Mouse (Mus musculus): ENCODE results near the gene Smyd3. TPM values are rescaled to one million over a fixed set of nuclear protein-coding genes. Genes with fewer than 3 reads are reported as not detected.

Gene Smyd3
- total RNA-seq, 1 experiment from 2014 or later = 39.5 TPM

DNA sequence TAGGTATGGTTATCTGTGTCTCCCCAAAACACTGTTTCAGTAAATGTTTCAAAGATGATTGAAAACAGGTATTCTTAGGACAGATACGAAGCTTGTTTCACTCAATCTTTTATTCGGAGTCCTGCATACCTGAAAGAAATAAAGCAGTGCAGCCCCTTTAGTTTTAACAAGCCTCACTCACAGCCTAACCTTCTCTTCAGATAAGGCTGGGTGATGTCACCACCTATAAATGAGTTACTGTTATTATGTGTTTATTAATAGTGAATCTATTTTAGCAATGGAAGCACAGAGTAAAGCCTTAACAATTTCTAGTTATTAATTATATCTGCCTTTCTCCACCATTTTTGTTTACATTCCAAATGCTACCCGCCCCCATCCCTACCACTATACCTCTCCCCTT lies 228.1 kb downstream of the Smyd3 start:
- no peak for ATAC-seq (replicated peaks in 1 of 2; ENCODE audit: insufficient read depth in 1 of 2, low FRiP score in 2 of 2, low TSS enrichment in 1 of 2, low read depth in 1 of 2, poor library complexity in 2 of 2, severe bottlenecking in 2 of 2)

- ATAC-seq (replicated peaks in 1 of 2; ENCODE audit: insufficient read depth in 1 of 2, low FRiP score in 2 of 2, low TSS enrichment in 1 of 2, low read depth in 1 of 2, poor library complexity in 2 of 2, severe bottlenecking in 2 of 2) = no peak
Observed at GRCm38 (mm10) chr1:179286748-179287147, 231.1 kb downstream of the Smyd3 start.

DNA sequence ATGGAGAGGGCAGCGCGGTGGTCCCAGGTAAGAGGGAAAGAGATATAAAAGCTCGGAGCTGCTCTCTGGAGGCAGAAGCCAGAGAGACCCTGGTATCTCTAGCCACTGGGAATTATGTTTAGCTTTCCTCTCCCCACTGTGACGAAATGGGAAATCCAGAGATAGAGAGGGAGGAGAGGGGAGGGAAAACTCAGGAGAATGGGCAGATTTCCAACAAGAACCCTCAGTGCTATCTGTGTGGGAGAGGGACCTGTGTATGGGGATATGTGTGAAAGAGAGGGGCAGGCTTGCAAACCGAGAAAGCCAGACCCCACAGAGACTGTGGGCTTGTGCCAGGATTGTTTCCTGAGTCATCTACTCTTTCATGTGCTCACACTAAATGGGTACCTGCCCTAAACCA lies 235.0 kb downstream of the Smyd3 start:
- no peak for ATAC-seq (replicated peaks in 1 of 2; ENCODE audit: insufficient read depth in 1 of 2, low FRiP score in 2 of 2, low TSS enrichment in 1 of 2, low read depth in 1 of 2, poor library complexity in 2 of 2, severe bottlenecking in 2 of 2)

- no peak for ATAC-seq (replicated peaks in 1 of 2; ENCODE audit: insufficient read depth in 1 of 2, low FRiP score in 2 of 2, low TSS enrichment in 1 of 2, low read depth in 1 of 2, poor library complexity in 2 of 2, severe bottlenecking in 2 of 2)
Observed at GRCm38 (mm10) chr1:179281401-179282121, 236.3 kb downstream of the Smyd3 start.

GRCm38 (mm10) chr1:179279116-179279515 lies 238.7 kb downstream of the Smyd3 start:
- no peak for ATAC-seq (replicated peaks in 1 of 2; ENCODE audit: insufficient read depth in 1 of 2, low FRiP score in 2 of 2, low TSS enrichment in 1 of 2, low read depth in 1 of 2, poor library complexity in 2 of 2, severe bottlenecking in 2 of 2)

GRCm38 (mm10) chr1:179277346-179277745 lies 240.5 kb downstream of the Smyd3 start:
- no peak for ATAC-seq (replicated peaks in 1 of 2; ENCODE audit: insufficient read depth in 1 of 2, low FRiP score in 2 of 2, low TSS enrichment in 1 of 2, low read depth in 1 of 2, poor library complexity in 2 of 2, severe bottlenecking in 2 of 2)

DNA sequence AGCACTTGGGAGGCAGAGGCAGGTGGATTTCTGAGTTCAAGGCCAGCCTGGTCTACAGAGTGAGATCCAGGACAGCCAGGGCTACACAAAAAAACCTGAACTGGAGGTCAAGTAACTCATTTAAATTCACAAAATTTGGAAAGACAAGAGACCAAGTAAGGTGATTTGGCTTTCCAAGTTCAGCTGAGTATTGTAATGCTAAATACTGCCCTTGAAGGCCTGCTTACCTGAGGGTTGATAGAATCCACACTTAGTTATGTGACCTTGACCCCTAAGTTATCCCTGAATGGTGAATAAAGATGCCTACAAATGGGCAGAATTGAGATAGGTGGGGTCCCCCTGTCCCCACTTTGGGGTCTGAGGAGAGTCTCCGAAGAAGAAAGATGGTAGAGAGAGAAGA lies 241.0 kb downstream of the Smyd3 start:
- ATAC-seq (replicated peaks in 1 of 2; ENCODE audit: insufficient read depth in 1 of 2, low FRiP score in 2 of 2, low TSS enrichment in 1 of 2, low read depth in 1 of 2, poor library complexity in 2 of 2, severe bottlenecking in 2 of 2) = no peak

- no peak for ATAC-seq (replicated peaks in 1 of 2; ENCODE audit: insufficient read depth in 1 of 2, low FRiP score in 2 of 2, low TSS enrichment in 1 of 2, low read depth in 1 of 2, poor library complexity in 2 of 2, severe bottlenecking in 2 of 2)
Observed at GRCm38 (mm10) chr1:179272926-179273325, 244.9 kb downstream of the Smyd3 start.

- ATAC-seq (replicated peaks in 1 of 2; ENCODE audit: insufficient read depth in 1 of 2, low FRiP score in 2 of 2, low TSS enrichment in 1 of 2, low read depth in 1 of 2, poor library complexity in 2 of 2, severe bottlenecking in 2 of 2) = no peak
Observed at GRCm38 (mm10) chr1:179272351-179272750, 245.5 kb downstream of the Smyd3 start.

- ATAC-seq (replicated peaks in 1 of 2; ENCODE audit: insufficient read depth in 1 of 2, low FRiP score in 2 of 2, low TSS enrichment in 1 of 2, low read depth in 1 of 2, poor library complexity in 2 of 2, severe bottlenecking in 2 of 2) = no peak
Observed at GRCm38 (mm10) chr1:179266936-179267335, 250.9 kb downstream of the Smyd3 start.

DNA sequence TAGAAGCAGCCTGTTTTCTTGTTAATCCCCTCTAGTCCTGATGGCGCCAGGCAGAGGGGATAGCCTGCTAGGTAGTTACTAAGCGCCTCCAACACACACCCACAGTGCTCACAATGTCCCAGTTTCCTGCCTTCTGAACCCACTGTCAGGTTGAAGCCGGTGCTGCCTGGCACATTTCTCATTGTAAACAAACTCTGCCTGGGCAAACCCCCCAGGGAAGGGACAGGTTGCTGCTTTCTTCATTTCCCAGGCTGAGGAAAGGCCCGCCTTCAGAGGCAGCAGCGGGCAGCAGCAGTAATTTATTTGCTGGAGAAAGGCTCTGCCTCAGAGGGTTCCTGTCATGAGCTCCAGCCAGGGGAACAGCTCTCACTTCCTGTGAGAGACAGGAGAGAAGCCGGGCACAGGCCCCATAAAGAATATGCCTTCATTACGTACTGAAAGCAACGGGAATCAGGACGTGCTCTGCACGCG lies 256.3 kb downstream of the Smyd3 start:
- ATAC-seq (replicated peaks in 1 of 2; ENCODE audit: insufficient read depth in 1 of 2, low FRiP score in 2 of 2, low TSS enrichment in 1 of 2, low read depth in 1 of 2, poor library complexity in 2 of 2, severe bottlenecking in 2 of 2) = no peak

DNA sequence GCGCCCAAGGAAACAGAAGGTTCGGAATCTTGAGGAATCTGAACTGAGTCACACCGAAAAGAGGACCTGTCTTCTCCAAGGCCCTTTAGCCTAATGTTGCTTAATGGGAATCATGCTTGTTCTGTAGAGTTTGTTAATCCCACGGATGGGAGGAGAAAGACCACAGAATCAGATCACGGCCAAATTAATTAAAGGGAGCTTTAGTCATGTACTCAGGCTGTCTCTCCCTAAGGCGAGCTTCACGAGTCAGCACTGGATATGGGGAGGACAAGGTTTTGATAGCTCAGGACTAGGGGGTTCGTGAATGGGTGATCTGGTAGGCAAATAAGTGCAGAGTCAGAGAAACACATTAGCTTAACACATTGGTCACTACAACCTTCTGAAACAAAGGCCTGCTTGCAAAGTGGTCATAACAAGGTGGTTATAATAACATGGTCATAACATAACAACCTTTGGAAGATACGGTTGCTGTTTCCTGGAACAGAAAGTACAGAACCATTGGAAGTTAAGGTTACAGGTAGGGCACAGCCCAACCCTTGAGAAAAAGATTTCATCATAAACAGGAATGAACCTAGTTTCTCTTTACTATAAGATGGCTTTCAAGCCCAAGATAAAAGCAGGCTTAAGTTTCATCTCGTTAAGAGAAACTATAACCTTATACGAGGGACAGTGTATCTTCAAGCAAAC lies 261.9 kb downstream of the Smyd3 start:
- ATAC-seq (replicated peaks in 1 of 2; ENCODE audit: insufficient read depth in 1 of 2, low FRiP score in 2 of 2, low TSS enrichment in 1 of 2, low read depth in 1 of 2, poor library complexity in 2 of 2, severe bottlenecking in 2 of 2) = no peak

- ATAC-seq (replicated peaks in 1 of 2; ENCODE audit: insufficient read depth in 1 of 2, low FRiP score in 2 of 2, low TSS enrichment in 1 of 2, low read depth in 1 of 2, poor library complexity in 2 of 2, severe bottlenecking in 2 of 2) = no peak
Observed at GRCm38 (mm10) chr1:179254531-179254930, 263.3 kb downstream of the Smyd3 start.

GRCm38 (mm10) chr1:179252611-179253010 lies 265.2 kb downstream of the Smyd3 start:
- no peak for ATAC-seq (replicated peaks in 1 of 2; ENCODE audit: insufficient read depth in 1 of 2, low FRiP score in 2 of 2, low TSS enrichment in 1 of 2, low read depth in 1 of 2, poor library complexity in 2 of 2, severe bottlenecking in 2 of 2)

- ATAC-seq (replicated peaks in 1 of 2; ENCODE audit: insufficient read depth in 1 of 2, low FRiP score in 2 of 2, low TSS enrichment in 1 of 2, low read depth in 1 of 2, poor library complexity in 2 of 2, severe bottlenecking in 2 of 2) = no peak
Observed at GRCm38 (mm10) chr1:179250388-179250787, 267.5 kb downstream of the Smyd3 start.

DNA sequence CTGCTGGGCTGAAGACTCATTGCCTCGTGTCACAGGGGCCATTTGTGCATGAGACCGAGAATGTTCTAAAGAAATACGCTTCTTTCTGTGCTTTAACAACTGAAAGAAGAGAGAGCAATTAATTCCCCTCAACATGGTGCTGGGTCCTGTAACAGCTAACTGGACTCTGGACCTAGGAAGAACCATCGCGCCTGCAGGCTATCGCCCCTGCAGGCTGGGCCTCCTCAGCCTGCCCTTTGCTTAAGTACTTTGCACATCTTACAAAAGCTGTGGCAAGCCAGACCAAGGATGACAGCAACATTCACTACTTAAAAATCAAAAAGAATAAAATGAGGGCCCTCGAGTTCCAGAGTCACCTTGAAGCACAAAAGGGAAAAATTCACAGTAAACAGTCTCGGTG lies 274.3 kb downstream of the Smyd3 start:
- ATAC-seq (replicated peaks in 1 of 2; ENCODE audit: insufficient read depth in 1 of 2, low FRiP score in 2 of 2, low TSS enrichment in 1 of 2, low read depth in 1 of 2, poor library complexity in 2 of 2, severe bottlenecking in 2 of 2) = no peak

DNA sequence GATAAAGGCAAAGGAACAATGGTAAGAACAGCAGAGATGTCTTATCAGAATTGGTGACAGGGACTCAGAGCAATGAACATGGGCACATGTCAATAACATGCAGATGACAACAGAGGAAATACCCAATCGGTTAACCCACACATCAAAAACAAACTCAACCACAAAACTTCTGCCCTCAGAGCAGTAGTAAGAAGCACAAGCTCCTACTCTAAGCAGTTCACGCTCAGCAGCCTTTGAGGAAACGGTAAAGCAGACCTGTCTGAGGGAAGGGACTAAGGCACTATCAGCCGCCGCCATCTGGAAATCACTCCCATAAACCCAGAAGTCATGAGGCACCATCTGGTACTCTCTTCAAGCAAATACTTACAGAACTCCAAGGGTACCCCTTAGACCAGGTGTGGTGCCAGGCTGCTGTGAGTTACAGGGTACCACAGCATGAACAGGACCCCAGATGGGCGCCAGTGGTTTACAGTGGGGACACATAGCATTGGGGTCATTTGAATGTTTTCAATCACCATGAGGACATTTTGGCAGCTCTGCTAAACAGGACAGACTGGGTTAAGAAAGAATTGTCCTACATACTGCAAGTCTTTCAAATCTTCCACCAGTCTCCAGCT lies 277.1 kb downstream of the Smyd3 start:
- no peak for ATAC-seq (replicated peaks in 1 of 2; ENCODE audit: insufficient read depth in 1 of 2, low FRiP score in 2 of 2, low TSS enrichment in 1 of 2, low read depth in 1 of 2, poor library complexity in 2 of 2, severe bottlenecking in 2 of 2)

- no peak for ATAC-seq (replicated peaks in 1 of 2; ENCODE audit: insufficient read depth in 1 of 2, low FRiP score in 2 of 2, low TSS enrichment in 1 of 2, low read depth in 1 of 2, poor library complexity in 2 of 2, severe bottlenecking in 2 of 2)
Observed at GRCm38 (mm10) chr1:179238639-179239038, 279.2 kb downstream of the Smyd3 start.
